Mouse (Mus musculus) MEL (cell line): ENCODE results near the gene Lztr1. TPM values are rescaled to one million over a fixed set of nuclear protein-coding genes. Genes with fewer than 3 reads are reported as not detected.
A peak's percentile ranks its signal among the peaks of the same experiment; 100 is the strongest.

Experiments used
- DNase-seq: peaks from one replicate; pipeline ENCODE4 v3.0.0; 2011; ENCODE audit warnings: low read depth, low spot score
- H3K27ac ChIP-seq: 2 replicates; pipeline ENCODE4 v1.5.1; 2012; ENCODE audit warnings: low read depth, mild to moderate bottlenecking, control low read depth, low read length, moderate library complexity; ENCODE audit not compliant: control insufficient read depth
- H3K27me3 ChIP-seq, 2 experiments: fragments of 150-350 bp in 1 of 2; sonication (generic) in 1 of 2; 2 replicates each; pipeline ENCODE4 v1.6.1; 2012; ENCODE audit warnings: low read length in 2 of 2, mild to moderate bottlenecking in 2 of 2, improper control_type of control experiment in 1 of 2, moderate library complexity in 1 of 2; ENCODE audit not compliant: insufficient read depth in 2 of 2, control insufficient read depth in 1 of 2
- H3K36me3 ChIP-seq, 2 experiments: 2 replicates each; pipeline ENCODE4 v1.6.1; 2012 to 2014; ENCODE audit warnings: low read length in 2 of 2, improper control_type of control experiment in 1 of 2, inconsistent platforms in 1 of 2, mild to moderate bottlenecking in 1 of 2; ENCODE audit not compliant: insufficient read depth in 2 of 2, control insufficient read depth in 1 of 2
- H3K4me1 ChIP-seq, 2 experiments: fragments of 150-350 bp in 1 of 2; sonication (generic) in 1 of 2; 2 replicates each; pipeline ENCODE4 v1.6.1; 2012; ENCODE audit warnings: low read length in 2 of 2, improper control_type of control experiment in 1 of 2, mild to moderate bottlenecking in 1 of 2; ENCODE audit not compliant: insufficient read depth in 2 of 2, control insufficient read depth in 1 of 2
- H3K4me3 ChIP-seq, 2 experiments: fragments of 150-350 bp in 1 of 2; sonication (generic) in 1 of 2; 2 replicates each; pipeline ENCODE4 v1.5.1; 2012; ENCODE audit warnings: low read depth in 2 of 2, low read length in 2 of 2, mild to moderate bottlenecking in 2 of 2, moderate library complexity in 2 of 2, control low read depth in 1 of 2, improper control_type of control experiment in 1 of 2; ENCODE audit not compliant: control insufficient read depth in 1 of 2, insufficient read depth in 1 of 2
- H3K79me2 ChIP-seq: 2 replicates; pipeline ENCODE4 v1.6.1; 2012; ENCODE audit warnings: mild to moderate bottlenecking, low read length, moderate library complexity; ENCODE audit not compliant: control insufficient read depth, poor library complexity, insufficient read depth
- H3K9ac ChIP-seq: 2 replicates; pipeline ENCODE4 v1.6.1; 2012; ENCODE audit warnings: low read depth, mild to moderate bottlenecking, control low read depth, low read length, moderate library complexity; ENCODE audit not compliant: control insufficient read depth, poor library complexity, severe bottlenecking
- H3K9me3 ChIP-seq: fragments of 150-350 bp; sonication (generic); replicated peaks from 2 replicates; pipeline ENCODE4 v1.6.1; 2012; ENCODE audit warnings: mild to moderate bottlenecking, low read length, improper control_type of control experiment, moderate library complexity; ENCODE audit not compliant: insufficient read depth
- CHD2 ChIP-seq: IDR thresholded peaks from 2 replicates; pipeline ENCODE4 v1.6.1; 2011; ENCODE audit warnings: low read length, improper control_type of control experiment
- E2F4 ChIP-seq: IDR thresholded peaks from 2 replicates; pipeline ENCODE4 v1.6.1; 2011; ENCODE audit warnings: low read depth, low read length, improper control_type of control experiment, borderline replicate concordance
- ELF1 ChIP-seq: IDR thresholded peaks from 2 replicates; pipeline ENCODE4 v1.6.1; 2014; ENCODE audit warnings: low read depth, mild to moderate bottlenecking, inconsistent platforms, low read length, improper control_type of control experiment, moderate library complexity
- EP300 ChIP-seq, 2 experiments: IDR thresholded peaks; 2 replicates each; pipeline ENCODE4 v1.6.1; 2011; ENCODE audit warnings: improper control_type of control experiment in 2 of 2, low read length in 2 of 2, low read depth in 1 of 2, mild to moderate bottlenecking in 1 of 2
- ETS1 ChIP-seq: IDR thresholded peaks from 2 replicates; pipeline ENCODE4 v1.6.1; 2012; ENCODE audit warnings: low read depth, mild to moderate bottlenecking, inconsistent platforms, low read length, improper control_type of control experiment, moderate library complexity
- HCFC1 ChIP-seq: IDR thresholded peaks from 2 replicates; pipeline ENCODE4 v1.6.1; 2012; ENCODE audit warnings: low read depth, mild to moderate bottlenecking, inconsistent platforms, low read length, improper control_type of control experiment, moderate library complexity
- JUND ChIP-seq: IDR thresholded peaks from 2 replicates; pipeline ENCODE4 v1.6.1; 2011; ENCODE audit warnings: low read depth, mild to moderate bottlenecking, improper control_type of control experiment, low read length
- KAT2A ChIP-seq: conservative IDR thresholded peaks from 2 replicates; pipeline ENCODE4 v1.6.1; 2012; ENCODE audit warnings: low read depth, low read length, improper control_type of control experiment, inconsistent platforms
- MAFK ChIP-seq: IDR thresholded peaks from 2 replicates; pipeline ENCODE4 v1.6.1; 2011; ENCODE audit warnings: low read depth, mild to moderate bottlenecking, low read length, improper control_type of control experiment, borderline replicate concordance
- MAX ChIP-seq: IDR thresholded peaks from 2 replicates; pipeline ENCODE4 v1.6.1; 2011; ENCODE audit warnings: low read length, improper control_type of control experiment
- MAZ ChIP-seq: IDR thresholded peaks from 2 replicates; pipeline ENCODE4 v1.6.1; 2012; ENCODE audit warnings: low read depth, mild to moderate bottlenecking, inconsistent platforms, low read length, improper control_type of control experiment
- MXI1 ChIP-seq: IDR thresholded peaks from 2 replicates; pipeline ENCODE4 v1.6.1; 2011; ENCODE audit warnings: mild to moderate bottlenecking, low read depth, low read length, improper control_type of control experiment
- MYB ChIP-seq: IDR thresholded peaks from 2 replicates; pipeline ENCODE4 v1.6.1; 2011; ENCODE audit warnings: mild to moderate bottlenecking, low read depth, low read length, improper control_type of control experiment
- MYC ChIP-seq: IDR thresholded peaks from 2 replicates; pipeline ENCODE4 v1.6.1; 2011; ENCODE audit warnings: low read depth, mild to moderate bottlenecking, low read length, improper control_type of control experiment, moderate library complexity
- NELFE ChIP-seq: IDR thresholded peaks from 2 replicates; pipeline ENCODE4 v1.6.1; 2011; ENCODE audit warnings: low read depth, low read length, improper control_type of control experiment
- NRF1 ChIP-seq: IDR thresholded peaks from 2 replicates; pipeline ENCODE4 v1.6.1; 2014; ENCODE audit warnings: low read depth, mild to moderate bottlenecking, inconsistent platforms, low read length, improper control_type of control experiment, moderate library complexity; ENCODE audit not compliant: poor library complexity, insufficient read depth, severe bottlenecking
- POLR2A ChIP-seq, 2 experiments: IDR thresholded peaks; 2 replicates each; pipeline ENCODE4 v1.6.1; 2011 to 2012; ENCODE audit warnings: low read length in 2 of 2, mild to moderate bottlenecking in 2 of 2, control low read depth in 1 of 2, improper control_type of control experiment in 1 of 2, low read depth in 1 of 2, moderate library complexity in 1 of 2; ENCODE audit not compliant: control insufficient read depth in 1 of 2, insufficient read depth in 1 of 2, poor library complexity in 1 of 2
- POLR2AphosphoS2 ChIP-seq: IDR thresholded peaks from 2 replicates; pipeline ENCODE4 v1.6.1; 2011; ENCODE audit warnings: low read length, improper control_type of control experiment
- RAD21 ChIP-seq: IDR thresholded peaks from 2 replicates; pipeline ENCODE4 v1.6.1; 2011; ENCODE audit warnings: mild to moderate bottlenecking, low read depth, low read length, improper control_type of control experiment
- SIN3A ChIP-seq: IDR thresholded peaks from 2 replicates; pipeline ENCODE4 v1.6.1; 2012; ENCODE audit warnings: low read length, improper control_type of control experiment, inconsistent platforms
- SMC3 ChIP-seq: IDR thresholded peaks from 2 replicates; pipeline ENCODE4 v1.6.1; 2011; ENCODE audit warnings: low read depth, low read length, improper control_type of control experiment
- TBP ChIP-seq: IDR thresholded peaks from 2 replicates; pipeline ENCODE4 v1.8.0; 2011; ENCODE audit warnings: low read depth, low read length, improper control_type of control experiment
- UBTF ChIP-seq: IDR thresholded peaks from 2 replicates; pipeline ENCODE4 v1.6.1; 2012; ENCODE audit warnings: low read depth, mild to moderate bottlenecking, inconsistent platforms, low read length, improper control_type of control experiment, moderate library complexity, borderline replicate concordance; ENCODE audit not compliant: insufficient read depth
- USF1 ChIP-seq: IDR thresholded peaks from 2 replicates; pipeline ENCODE4 v1.6.1; 2014; ENCODE audit warnings: low read depth, mild to moderate bottlenecking, inconsistent platforms, low read length, improper control_type of control experiment, moderate library complexity
- USF2 ChIP-seq, 2 experiments: IDR thresholded peaks; 2 replicates each; pipeline ENCODE4 v1.6.1; 2011 to 2012; ENCODE audit warnings: improper control_type of control experiment in 2 of 2, low read length in 2 of 2, borderline replicate concordance in 1 of 2, inconsistent platforms in 1 of 2, low read depth in 1 of 2, mild to moderate bottlenecking in 1 of 2; ENCODE audit not compliant: insufficient read depth in 1 of 2
- ZC3H11A ChIP-seq: IDR thresholded peaks from 2 replicates; pipeline ENCODE4 v1.6.1; 2012; ENCODE audit warnings: low read depth, mild to moderate bottlenecking, inconsistent platforms, low read length, improper control_type of control experiment
- ZMIZ1 ChIP-seq: IDR thresholded peaks from 2 replicates; pipeline ENCODE4 v1.6.1; 2012; ENCODE audit warnings: low read depth, mild to moderate bottlenecking, inconsistent platforms, low read length, improper control_type of control experiment, moderate library complexity
- ZNF384 ChIP-seq: IDR thresholded peaks from 2 replicates; pipeline ENCODE4 v1.6.1; 2012; ENCODE audit warnings: low read depth, mild to moderate bottlenecking, inconsistent platforms, low read length, improper control_type of control experiment
- polyA plus RNA-seq, 2 experiments: library from polyadenylated mRNA; stranded (reverse) in 1 of 2; unstranded in 1 of 2; fragments of >175 nt in 1 of 2; fragments of >200 nt in 1 of 2; gene quantifications; 2 replicates each; pipeline versions ENCODE4 v1.2.1 to v1.2.4; 2012; ENCODE audit warnings: low replicate concordance in 2 of 2, low read depth in 1 of 2; ENCODE audit not compliant: insufficient read length in 2 of 2, insufficient read depth in 1 of 2, missing spikeins in 1 of 2
- total RNA-seq: library from RNA; depleted of rRNA; stranded (reverse); fragments of 300-350 nt; gene quantifications from 2 replicates; pipeline ENCODE4 v1.2.3, GENCODE M21; 2012

The Lztr1 gene
- total and polyA plus RNA-seq, 3 experiments = 45.1 to 83.2 TPM; not detected in 1

- TF ChIP-seq MAFK (no peak), RAD21 (no peak), EP300 (IDR thresholded peaks at IDR 0.05; ENCODE audit: low read depth in 1 of 2, low read length in 2 of 2) (no peak), USF2 (IDR thresholded peaks at IDR 0.05; ENCODE audit: borderline replicate concordance in 1 of 2, insufficient read depth in 1 of 2, low read depth in 1 of 2, low read length in 2 of 2) (no peak), TBP (no peak), HCFC1 (no peak), ZC3H11A (no peak), POLR2AphosphoS2 (no peak), UBTF (no peak), KAT2A (no peak), ELF1 (no peak), E2F4 (no peak), JUND (no peak), MYB (no peak), CHD2 (no peak)
- TF ChIP-seq, all 39 proteins: peak for 0
- Histone ChIP-seq H3K27me3 (peaks cover 0 to under 1% of the 10 kb centered on the region in 2 experiments; a peak in 1 of 4 replicates), H3K27ac (no peak overlapping the region), H3K9ac (no peak overlapping the region), H3K79me2 (no peaks in the 10 kb centered on the region), H3K4me1 (peaks cover 6 to 21% of the 10 kb centered on the region in 2 experiments), H3K36me3 (peaks cover 0 to 10% of the 10 kb centered on the region in 2 experiments; a peak in 2 of 4 replicates), H3K9me3 (no peaks in the 10 kb centered on the region), H3K4me3 (no peak overlapping the region)
- no peak for DNase-seq
Measured at GRCm38 (mm10) chr16:17552837-17553236, 44.3 kb downstream of the Lztr1 start.

DNA sequence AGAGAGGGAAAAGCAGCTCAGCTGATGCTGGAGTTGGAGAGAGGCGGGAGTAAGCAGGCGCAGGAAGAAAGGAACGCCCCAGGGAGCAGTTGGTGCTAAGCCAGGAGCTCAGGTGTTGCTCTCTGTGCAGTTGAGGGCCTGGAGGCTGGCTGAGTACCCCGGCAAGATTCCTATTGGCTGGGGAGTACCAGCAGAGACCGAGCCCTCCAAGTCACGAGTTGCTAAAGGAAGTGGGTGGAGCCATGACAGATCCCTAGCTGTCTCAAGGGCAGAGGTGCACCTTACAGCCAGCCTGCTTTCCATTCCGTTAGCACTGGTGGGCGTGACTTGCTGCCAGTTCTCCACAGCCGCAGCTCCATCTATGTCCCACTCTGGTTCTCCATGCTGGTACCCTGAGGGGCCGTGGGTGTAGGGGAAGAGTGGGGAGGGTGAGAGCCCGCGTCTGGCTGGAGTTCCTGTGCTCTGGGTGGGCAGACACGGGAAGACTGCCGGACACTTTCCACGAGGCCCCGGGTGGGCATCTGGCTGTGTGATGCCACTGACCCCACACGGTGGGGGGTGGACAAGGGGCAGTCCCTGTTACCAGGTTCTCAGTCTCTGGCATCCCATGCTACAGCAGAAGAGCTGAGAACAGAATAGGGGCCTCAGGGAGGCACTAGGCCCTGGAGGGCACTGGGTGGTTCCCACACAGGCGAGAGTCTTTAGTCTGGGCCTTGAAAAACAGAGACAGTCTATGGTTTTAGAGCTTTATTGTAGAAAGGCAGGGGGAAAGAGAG is 45.6 kb downstream of the Lztr1 start:
- H3K4me1 ChIP-seq = peaks cover 6 to 30% of the 10 kb centered on the region in 2 experiments
- peak overlapping the region; percentile 58 to 71 for H3K4me3 ChIP-seq
- H3K9ac ChIP-seq = peak overlapping the region; percentile 63
- H3K27ac ChIP-seq = peak overlapping the region; percentile 86
- no peaks in the 10 kb centered on the region for H3K9me3 ChIP-seq
- H3K36me3 ChIP-seq = peaks cover 0 to 10% of the 10 kb centered on the region in 2 experiments; a peak in 2 of 4 replicates
- no peaks in the 10 kb centered on the region for H3K79me2 ChIP-seq
- peak; percentile 96 for DNase-seq
- no peaks in the 10 kb centered on the region for H3K27me3 ChIP-seq
- TF ChIP-seq MAX = peak; percentile 82
- TF ChIP-seq UBTF = no peak
- peak; percentile 70 for TF ChIP-seq SIN3A
- peak; percentile 37; the same call in 1 of the 2 replicates for TF ChIP-seq NRF1
- TF ChIP-seq SMC3 = no peak
- TF ChIP-seq ZMIZ1 = peak; percentile 74
- no peak for TF ChIP-seq MAFK
- peak; percentile 51; the same call in 1 of the 2 replicates for TF ChIP-seq MYC
- TF ChIP-seq USF1 = peak; percentile 88
- TF ChIP-seq USF2 (IDR thresholded peaks at IDR 0.05; ENCODE audit: borderline replicate concordance in 1 of 2, insufficient read depth in 1 of 2, low read depth in 1 of 2, low read length in 2 of 2) = no peak
- peak; percentile 30; the same call in 1 of the 2 replicates for TF ChIP-seq POLR2AphosphoS2
- no peak for TF ChIP-seq CHD2
- TF ChIP-seq ETS1 = peak; percentile 83
- TF ChIP-seq JUND = no peak
- no peak for TF ChIP-seq E2F4
- peak; percentile 67; the same call in 1 of the 2 replicates for TF ChIP-seq MAZ
- TF ChIP-seq POLR2A (IDR thresholded peaks at IDR 0.05; ENCODE audit: control insufficient read depth in 1 of 2, insufficient read depth in 1 of 2, low read depth in 1 of 2, low read length in 2 of 2, poor library complexity in 1 of 2) = peak in 1 of 2 experiments; percentile 59; a peak in 3 of 4 replicates
- TF ChIP-seq EP300 (IDR thresholded peaks at IDR 0.05; ENCODE audit: low read depth in 1 of 2, low read length in 2 of 2) = no peak
- TF ChIP-seq NELFE = no peak; the same call in 1 of the 2 replicates
- no peak for TF ChIP-seq RAD21
- no peak for TF ChIP-seq ZNF384
- 0 out of 2 replicates have a peak, but pooled peaks have one; percentile 20 for TF ChIP-seq KAT2A
- peak; percentile 82 for TF ChIP-seq MXI1
- no peak; the same call in 1 of the 2 replicates for TF ChIP-seq HCFC1
